Mouse (Mus musculus): Measurements from ENCODE around the gene Psmd4.
"Not testable (repeated sequence)": the region's sequence is repeated elsewhere in the genome, so short reads cannot be mapped to it uniquely, and the experiment has no call there.

Psmd4 gene

DNA sequence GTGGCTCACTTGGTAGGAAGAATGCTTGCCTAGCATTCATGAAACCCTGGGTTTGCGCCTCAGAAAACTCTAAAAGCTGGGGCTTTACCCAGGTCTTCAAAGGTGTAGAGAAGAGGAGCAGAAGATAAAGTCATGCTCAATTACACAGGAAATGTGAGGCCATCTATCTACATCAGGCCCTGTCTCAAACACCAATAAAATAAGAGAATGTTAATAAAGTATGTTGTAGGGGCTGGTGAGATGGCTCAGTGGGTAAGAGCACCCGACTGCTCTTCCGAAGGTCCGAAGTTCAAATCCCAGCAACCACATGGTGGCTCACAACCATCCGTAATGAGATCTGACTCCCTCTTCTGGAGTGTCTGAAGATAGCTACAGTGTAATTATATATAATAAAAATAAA, 21.5 kb downstream of the Psmd4 start:
- not testable (repeated sequence) for DNase-seq

DNA sequence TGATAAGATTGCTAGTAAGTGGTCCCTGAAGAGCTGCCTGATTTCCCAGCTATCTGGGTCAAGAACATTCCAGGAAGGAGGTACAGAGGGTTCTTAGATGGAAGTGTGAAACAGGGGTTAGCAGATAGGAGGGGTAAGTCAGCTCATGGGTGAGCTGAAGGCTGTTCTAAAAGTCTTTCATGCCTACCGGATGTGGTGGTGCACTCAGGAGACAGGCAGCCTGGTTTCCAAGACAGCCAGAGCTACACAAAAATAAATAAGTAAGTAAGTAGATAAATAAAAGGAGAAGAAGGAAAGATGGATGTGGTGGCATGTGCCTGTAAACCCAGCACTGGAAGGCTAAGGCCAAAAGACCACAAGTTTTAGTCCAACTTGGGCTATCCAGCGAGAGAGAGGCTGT, 23.7 kb downstream of the Psmd4 start:
- no peak for DNase-seq

DNA sequence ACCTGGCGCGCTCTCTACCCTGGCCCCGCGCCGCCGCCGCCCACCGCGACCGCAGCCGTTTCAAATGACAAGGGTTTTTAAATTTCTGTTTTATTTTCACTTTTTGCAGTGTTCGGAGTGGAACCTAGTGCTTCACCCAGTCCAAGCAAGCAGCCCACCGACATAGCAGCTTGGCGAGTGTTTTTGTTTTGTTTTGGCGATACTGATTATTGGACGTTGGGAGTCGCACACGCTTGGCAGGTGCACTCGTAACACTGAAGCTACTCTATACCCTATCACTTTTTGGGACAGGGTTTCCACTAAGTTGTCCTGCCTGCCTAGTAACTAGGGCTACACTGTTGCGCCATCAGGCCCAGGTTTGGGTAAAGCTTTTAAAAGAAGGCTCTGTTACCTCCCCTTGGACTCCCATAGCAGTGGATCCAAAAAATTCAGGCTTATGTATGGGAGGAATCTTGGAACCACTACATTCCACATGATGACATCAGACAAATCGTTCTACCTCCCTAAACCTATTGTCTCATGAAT, 25.8 kb downstream of the Psmd4 start:
- no peak for DNase-seq

DNA sequence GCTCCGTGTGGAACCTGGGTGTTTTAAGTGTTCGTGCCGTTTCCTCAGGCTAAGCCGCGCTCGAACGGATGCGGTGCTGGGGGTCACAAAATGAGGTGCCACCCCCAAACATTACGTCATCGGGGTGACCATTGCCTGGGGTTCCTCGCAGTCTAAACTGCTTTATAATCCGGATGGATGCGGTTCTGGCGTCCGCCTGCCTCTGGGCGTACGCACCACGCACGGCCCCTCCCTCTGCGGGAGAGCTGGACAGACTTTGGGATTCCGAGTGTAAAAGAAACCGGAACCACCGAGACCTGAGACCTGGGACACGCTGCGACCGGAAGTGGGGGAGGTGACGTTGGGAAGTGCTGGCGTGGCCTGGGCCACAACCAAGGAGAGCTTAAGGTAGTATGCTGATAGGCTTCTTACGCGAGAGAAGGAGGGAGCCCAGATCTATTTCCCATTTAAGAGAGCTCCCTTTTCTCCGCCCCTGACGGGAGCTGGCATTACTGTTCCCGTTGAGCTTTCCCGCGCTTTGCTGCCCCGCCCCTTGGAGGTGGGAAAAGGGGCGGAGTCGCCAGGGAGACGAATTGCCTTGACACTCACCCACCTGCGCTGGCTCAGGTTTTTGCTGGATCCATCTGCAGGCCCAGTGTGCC, 26.4 kb downstream of the Psmd4 start:
- DNase-seq: peak; percentile 99

DNA sequence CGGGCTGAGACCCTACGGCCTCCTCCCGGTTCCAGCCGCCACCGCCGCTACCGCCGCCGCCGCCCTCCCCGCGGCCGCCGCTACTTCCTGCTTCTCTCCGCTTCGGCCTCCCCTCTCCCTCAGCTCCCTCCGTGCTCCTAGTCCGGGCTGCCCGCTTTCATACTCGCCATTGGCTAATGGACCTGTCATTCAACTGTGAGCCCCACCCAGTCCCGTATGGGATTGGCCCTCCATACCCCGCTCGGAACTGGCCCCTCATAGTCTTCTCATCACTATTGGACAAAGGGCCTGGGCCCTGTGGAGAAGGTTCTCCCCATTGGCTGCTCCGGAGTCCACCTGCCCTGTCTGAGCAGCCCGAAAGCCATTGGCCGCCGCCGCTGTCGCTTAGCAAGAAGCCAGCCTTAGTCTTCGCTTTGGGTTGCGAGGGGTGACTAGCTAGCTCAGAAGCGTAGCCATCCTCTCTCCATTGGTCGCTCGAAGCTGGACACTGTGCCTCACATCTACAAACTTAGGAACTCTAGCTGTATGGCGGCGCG, 27.0 kb downstream of the Psmd4 start, which contains the start of gene Zfp687:
Gene Zfp687, minus strand, starts transcription at position 112 of the 536 bp plus-strand sequence.
- DNase-seq: peak; percentile 100

DNA sequence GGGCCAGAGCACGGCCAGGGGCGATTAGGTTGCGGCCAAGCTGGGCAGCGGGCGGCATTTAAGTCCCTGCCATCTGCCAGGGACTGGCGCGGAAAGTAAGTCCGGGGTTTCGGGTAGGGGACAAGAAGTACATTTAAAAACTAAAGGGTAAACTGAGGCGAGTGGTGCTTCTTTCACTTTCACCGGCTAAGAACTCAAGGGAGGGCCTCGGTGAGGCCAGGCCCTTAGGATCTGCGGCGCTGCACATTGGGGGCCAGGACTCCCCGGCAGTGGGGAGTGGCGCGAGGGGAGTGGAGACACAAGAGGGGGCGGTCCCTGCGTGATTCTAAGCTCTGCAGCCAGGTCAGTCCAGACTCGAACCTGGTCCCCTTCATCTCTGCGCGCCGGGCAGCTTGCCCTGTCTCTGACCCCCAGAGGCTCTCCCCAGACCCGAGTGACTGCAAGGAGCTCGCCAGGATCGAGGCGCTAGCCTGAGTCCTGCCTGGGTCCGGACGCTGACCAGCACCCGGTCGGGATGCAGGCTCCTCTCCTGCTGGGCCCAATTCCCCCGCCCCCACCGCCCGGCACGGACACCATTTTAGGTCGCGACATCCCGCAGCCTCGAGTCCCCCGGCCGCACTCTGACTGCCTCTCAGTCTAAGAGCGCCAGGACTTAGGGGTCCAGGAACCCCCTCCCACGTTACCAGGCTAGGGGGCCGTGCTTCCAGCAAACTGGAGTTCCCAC, 27.8 kb downstream of the Psmd4 start:
- peak; percentile 86 for DNase-seq

DNA sequence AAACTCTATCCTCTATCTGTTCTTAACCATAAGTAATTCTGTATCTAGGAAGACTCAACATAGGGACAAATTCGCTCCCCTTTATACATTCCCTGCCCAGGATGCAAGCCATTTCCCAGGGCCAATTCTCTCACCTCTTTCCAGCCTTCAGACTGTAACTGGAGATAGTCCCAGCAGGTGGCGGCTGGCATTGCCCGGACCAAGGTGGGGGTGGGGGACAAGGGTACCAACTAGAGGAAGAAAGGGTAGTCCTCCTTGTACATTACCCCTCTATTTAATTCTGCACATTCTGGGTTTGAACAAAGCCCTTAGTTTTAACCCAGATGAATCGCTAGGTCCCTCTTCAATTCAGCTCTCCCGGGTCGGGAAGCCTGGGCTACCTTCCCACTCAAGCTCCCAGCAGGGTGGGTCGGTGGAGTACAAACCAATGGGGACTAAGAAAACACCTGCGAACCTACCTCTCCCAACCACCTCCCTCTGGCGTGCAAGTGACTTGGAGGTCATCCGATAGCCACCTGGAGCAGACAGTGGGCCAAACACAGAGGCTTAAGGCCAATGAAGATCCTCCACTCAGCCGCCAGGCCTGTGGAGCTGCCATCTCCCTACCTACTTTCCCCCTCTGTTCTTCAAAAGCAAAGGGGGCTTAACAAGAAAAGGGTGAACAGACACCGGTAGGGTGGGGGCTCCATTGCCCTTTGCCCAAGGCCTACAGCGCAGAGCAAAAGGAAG, 28.6 kb downstream of the Psmd4 start:
- peak; percentile 88 for DNase-seq

DNA sequence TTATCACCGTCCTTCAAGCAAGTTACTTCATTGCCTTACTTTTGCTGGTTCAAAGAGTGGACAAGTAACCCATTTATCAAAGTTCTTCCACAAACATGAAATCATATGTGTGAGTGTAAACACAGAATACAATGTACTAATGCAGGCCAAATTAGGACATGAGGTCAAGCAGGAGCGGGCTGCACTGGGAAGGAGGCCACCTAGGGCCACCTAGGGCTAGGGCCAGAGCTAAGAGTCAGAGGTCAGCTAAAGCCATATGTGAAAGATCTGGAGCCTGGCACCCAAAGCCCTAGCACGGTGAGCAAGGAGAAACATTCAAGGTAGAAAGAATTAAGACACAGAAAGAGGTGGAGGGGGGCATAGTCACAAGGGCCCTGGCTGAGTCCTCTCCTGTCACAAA, 29.4 kb downstream of the Psmd4 start:
- peak; percentile 53 for DNase-seq

DNA sequence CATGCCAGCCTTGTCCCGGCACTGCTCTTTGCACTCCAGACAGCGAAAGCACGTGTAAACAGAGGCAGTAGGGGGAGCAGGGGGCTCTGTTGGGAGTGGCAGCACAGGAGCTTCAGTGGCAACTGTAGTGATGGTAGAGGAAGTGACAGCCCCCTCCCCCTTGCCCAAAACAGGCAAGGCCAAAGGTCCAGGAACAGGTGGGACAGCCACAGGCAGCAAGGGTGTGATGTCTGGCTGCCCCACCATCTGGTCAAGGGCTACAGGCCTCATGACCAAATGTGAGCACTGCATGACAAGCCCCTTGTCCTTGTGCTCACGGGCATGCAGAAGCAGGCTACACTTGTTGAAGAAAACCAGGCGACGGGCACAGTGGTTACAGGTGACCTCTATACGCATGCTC, 32.0 kb downstream of the Psmd4 start:
- no peak for DNase-seq

DNA sequence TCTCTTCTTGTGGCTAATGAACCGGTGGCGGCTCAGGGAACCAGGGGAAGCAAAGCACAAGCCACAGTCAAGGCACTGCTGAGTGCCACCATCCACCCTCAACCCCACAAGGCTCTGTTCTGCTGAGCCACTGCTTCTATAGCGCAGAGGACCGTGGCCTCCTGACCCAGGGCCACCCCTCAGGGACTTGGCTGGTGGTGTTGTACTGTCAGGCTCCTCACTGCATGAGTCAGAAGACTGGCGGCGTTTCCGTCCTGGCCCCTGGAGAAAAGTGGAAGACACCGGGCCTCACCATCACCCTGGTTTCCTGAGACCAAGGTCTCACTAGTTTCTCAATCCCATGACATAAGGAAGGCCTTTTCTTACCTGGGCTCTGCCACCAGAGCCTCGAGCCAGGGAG, 34.7 kb downstream of the Psmd4 start:
- DNase-seq: no peak

DNA sequence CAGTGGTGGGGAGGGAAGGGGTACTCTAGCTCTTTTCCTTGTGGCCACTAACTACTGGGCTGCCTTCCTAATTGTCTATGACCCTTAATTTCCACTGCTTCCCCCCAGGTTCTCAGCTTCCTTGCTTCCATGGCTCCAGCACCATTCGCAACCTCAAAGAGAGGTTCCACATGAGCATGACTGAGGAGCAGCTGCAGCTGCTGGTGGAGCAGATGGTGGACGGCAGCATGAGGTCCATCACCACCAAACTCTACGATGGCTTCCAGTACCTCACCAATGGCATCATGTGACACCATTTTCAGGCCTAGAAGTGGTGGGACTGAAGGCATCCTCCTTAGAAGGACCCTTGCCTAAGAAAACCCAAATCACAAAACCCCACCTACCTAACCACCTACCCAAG, 36.8 kb downstream of the Psmd4 start:
- DNase-seq: peak; percentile 34

DNA sequence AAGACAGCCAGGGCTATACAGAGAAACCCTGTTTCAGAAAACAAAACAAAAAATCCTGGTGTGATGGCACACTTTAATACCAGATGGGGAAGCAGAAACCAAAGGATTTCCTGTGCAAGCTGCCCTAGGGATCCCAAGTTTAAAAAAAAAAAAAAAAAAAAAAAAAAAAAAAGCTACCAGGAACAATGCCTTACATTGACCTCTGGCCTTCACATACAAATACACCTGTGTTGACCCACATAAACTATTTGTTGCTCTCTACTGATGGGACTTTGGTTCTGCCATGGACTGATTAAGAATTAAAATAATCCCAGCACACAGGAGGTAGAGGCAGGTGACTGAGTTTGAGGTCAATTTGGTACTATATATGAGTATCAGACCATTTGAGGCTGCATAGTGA, 39.1 kb downstream of the Psmd4 start:
- no peak for DNase-seq

DNA sequence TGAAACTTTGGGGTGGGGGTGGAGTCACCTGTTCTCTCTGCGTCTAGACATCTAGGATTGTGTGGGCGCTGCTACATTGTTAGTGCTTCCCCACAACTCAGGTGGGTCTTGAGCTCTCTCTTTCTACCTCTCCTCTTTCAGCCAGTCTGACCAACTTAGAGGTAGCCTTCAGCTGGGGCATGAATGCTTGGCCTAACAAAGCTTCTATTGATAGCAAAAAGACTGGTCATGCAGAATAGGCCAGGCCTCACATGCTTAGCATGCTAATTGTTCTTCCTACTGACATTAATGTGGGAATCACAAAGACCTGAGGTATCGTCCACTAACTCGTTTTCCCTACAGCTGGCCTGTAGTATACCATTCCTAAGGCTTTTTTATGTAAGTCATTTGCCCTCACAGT, 39.8 kb downstream of the Psmd4 start:
- no peak for DNase-seq

DNA sequence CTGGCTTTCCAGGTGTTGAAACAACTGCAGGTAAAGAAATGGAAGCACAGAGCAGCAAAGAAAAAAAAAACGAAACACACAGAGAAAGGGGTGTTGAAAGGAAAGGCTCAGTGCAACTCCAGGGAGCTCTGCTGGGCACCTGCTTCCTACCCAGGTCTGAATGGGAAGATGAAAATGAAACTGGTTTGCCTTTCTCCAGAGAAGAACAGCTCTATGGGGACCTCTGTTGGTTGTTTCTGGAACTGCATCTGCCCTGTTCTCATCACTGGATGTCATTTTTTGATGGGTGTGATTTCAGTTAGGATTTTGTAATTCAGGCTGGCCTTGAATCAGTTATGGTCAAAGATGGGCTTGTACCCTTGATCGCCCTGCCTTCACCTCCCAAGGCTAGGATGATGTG, 45.5 kb downstream of the Psmd4 start:
- peak; percentile 76 for DNase-seq

DNA sequence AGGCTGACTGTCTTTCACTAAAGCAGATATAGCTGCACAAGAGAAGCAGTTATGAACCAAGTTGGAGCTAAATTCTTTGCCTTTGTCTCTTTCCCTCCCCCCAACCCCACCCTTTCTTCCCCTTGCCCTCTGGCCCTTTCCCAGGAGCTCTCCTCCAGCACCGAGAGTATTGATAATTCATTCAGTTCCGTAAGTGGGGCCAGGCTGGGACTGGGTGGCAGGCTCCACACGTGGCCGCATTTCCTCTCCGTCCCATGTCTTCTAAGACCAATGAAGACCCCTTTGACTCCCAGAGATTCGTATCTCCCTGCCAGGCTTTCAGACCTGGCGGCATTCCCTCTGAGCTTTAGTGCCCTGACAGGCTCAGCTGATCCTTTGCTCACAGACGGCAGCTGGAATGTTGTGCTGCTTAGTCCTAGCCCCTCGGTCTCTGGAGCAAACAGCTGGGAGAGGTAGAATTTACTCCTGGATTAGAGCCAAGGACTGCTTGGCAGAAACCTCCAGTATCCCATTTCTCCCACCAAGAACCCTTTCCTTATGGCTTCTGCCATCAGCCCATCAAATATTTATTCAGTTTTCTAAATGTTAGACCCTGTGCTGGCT, 53.2 kb downstream of the Psmd4 start:
- DNase-seq: no peak

DNA sequence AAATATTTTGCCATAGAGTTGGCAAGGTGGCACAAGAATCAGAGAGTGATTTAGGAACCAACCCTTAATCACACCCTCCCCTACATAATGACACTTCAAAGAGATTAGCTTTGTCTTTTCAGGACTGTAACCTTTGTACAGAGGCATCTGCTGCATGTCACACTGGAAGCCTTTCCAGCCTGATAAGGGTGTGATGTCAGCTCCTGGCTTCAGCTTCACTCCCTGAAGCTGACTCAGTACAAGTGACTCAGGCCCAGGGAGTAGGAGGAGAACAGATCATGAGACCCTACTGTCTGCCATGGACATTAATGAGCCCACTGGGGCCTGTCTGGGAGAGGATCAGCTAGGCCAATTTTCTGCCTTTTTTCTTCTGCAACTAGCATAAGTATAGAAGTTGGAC, 54.8 kb downstream of the Psmd4 start:
- DNase-seq: no peak

DNA sequence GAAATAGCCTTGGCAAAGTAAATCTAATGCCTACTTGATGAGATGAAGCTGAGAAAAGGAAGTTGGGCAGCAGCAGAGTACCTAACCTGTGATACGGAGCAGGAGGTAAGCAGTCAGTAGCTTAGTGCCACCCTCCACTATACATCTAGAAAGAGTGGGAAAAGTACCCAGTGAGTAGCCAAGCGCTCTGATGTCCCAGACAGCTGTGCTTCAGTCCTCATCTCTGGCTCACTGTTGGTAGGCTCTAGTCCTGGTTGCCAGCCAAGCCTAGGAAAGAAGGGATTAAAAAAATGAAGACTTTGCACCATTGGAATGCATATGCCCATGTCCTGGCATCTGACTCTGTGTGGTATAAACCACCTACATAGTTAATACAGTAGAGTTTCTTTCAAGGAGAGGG, 56.9 kb downstream of the Psmd4 start:
- DNase-seq: no peak

DNA sequence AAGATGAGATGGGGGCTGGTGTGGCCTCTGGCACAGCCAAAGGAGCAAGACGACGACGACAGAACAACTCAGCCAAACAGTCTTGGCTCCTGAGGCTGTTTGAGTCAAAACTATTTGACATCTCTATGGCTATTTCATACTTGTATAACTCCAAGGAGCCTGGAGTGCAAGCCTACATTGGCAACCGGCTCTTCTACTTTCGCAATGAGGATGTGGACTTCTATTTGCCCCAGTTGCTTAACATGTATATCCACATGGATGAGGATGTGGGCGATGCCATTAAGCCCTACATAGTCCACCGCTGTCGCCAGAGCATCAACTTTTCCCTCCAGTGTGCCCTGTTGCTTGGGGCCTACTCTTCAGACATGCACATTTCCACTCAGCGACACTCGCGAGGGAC, 58.1 kb downstream of the Psmd4 start:
- no peak for DNase-seq

Measured in cerebellum, adult 9-11 months (tissue).